Mouse (Mus musculus) cerebellum, adult 11 months (tissue): ENCODE results near the gene Gm8914.
"Not testable (repeated sequence)": the region's sequence is repeated elsewhere in the genome, so short reads cannot be mapped to it uniquely, and the experiment has no call there.

ENCODE experiments used
- DNase-seq: peaks from one replicate; pipeline ENCODE4 v3.0.0; 2022

The Gm8914 gene

GRCm38 (mm10) chrX:91479826-91480225 lies at the start of gene Gm8914:
Gm8914 (plus strand) TSS chrX:91480126.
- DNase-seq, result not testable (repeated sequence)
